Mouse (Mus musculus): ENCODE data around the gene Sh3bp1.

DNA sequence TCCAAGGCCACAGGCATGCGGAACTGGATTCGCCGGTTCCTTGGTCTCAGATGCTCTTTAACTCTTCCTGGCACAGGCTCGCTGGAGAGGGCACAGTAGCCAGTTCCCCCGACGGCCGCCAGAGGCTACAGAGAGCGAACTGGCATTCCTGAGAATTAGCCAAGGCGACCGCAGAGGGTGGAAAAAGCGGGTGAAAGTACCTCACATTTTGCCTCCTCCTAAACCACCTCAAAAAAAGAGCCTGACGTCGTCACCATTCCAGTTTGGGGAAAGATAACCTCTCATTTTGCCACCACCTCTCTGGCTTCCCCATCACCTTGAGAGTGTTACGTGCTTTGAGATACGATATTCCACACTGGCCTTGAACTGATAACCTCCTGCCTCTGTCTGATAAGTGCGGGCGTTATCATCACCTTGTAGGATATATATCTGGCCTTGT lies 23.3 kb upstream of the Sh3bp1 start:
- TF ChIP-seq ZC3H11A (IDR thresholded peaks at IDR 0.05; ENCODE audit: borderline replicate concordance, low read depth, low read length) (no peak), HCFC1 (IDR thresholded peaks at IDR 0.05; ENCODE audit: borderline replicate concordance, insufficient read depth, low read length) (0 out of 2 replicates have a peak, but pooled peaks have one; percentile 11)

Measured in ES-E14 (cell line).